Mouse (Mus musculus) T-cell, adult 66 days (primary cell): ENCODE measurements around the gene Tnni1. TPM values are rescaled to one million over a fixed set of nuclear protein-coding genes. Genes with fewer than 3 reads are reported as not detected.

Source experiments
- total RNA-seq, 2 experiments: library from RNA; stranded (reverse); gene quantifications; 3 replicates in 1 of 2; 4 replicates in 1 of 2; pipeline ENCODE4 v1.2.4; 2023

Tnni1 gene
- not detected for total RNA-seq

DNA sequence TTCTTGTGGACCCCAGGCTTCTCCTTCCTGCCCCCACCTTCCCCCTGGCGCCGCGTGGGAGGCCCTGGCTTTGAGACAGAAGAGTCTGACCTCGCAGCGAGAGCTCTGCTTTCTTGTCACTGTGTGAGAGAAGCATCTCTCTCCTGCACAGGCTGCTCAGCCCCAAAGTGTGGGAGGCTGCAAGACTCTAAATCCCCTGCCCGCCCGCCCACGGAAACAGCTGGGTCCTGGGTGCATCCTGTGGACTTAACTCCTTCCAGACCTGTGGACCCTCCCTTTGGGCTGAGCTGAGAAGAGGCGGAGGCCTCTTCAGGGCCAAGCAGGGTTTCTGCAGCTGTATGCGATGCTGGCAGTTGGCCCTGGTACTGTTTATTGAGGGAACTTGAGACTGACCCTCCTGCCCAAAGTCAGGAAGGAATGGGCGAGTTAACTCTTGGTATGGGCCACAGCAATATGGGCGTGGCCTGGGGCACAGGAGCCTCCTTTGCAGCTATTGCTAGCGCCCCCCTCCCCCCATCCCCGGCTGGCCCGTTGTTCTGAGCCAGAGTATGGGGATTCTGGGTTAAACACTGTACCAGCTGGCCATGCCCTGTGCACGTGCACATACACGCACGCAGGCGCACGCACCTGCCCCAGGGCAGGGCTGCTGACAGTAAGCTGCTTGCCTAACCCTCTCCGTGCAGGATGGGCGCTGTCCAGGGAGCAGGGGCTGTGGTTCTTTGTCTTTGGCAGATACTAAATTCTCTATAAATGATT lies at the start of gene Tnni1:
Tnni1 (plus strand) TSS at position 655 of the 756 bp plus-strand sequence.

DNA sequence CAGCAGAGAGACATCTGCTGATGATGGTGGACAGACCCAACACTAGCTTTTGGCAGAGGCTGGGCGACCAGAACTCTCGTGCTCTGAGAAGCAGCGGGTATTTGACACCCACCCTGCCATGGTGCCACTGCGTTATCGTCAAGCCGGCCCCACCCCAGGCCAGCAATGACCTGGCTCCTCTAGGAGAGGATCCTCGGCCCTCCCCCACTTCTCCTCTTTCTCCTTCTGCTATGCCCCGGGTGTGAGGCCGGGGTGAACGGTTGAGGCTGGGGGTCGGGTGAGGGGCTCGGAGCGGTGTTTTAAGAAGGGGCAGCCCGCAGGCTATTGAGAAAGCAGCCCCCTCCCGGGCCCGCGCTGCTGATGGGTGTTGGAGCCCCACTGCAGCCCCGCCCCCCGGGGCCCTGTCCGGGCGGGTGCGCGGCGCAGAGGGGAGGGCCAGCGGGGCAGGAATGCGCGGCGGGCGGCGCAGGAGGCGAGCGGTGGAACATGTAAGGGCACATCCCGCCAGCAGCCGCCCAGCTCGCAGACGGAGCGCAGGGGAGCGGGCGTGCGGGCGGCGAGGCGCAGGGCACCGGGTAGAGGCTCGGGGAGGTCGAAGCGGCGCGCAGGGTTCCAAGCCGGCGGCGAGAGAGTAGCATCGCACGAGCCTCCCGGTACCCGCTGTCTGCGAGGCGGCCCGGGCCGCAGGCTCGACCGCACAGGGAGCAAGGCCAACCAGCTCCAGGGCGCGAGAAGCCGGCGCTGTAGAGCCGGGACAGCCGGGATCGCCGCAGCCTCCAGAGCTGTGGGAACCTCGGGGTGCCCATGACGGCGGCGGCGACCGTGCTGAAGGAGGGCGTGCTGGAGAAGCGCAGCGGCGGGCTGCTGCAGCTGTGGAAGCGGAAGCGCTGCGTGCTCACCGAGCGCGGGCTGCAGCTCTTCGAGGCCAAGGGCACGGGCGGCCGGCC lies 13.3 kb upstream of the Tnni1 start, which contains the start of gene Phlda3:
Phlda3 (plus strand) TSS at position 475 of the 947 bp plus-strand sequence.

DNA sequence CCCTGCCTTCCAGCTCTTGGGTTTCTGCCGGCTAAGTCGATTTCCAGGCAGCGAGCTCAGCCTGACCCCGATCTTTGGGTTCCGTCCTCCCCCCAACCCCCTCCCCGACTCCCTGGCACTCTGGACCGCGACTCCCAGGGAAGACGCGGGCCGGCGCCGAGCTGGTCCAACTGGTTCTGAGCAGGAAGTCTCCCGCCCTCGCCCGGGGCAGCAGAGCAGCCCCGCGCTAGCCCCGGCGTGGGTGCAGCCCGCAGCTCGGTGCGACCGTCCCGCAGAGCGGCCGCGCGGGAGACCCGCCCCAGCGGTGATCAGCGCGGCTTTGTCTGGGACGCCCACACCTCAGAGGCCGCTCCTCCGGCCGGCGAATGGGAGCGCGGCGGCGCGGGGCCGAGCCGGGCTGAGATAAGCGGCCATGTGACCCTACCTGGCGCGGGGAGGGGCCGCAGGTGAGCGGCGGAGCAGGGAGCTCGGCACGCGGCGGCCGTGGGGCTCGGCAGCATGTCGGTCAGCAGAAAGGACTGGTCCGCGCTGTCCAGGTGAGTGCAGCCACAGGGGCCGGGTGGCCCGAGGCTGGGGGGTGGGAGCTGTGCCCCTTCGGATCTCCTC lies 39.4 kb downstream of the Tnni1 start, which contains the start of gene Lad1:
Lad1 (plus strand) TSS at position 118 of the 606 bp plus-strand sequence.

DNA sequence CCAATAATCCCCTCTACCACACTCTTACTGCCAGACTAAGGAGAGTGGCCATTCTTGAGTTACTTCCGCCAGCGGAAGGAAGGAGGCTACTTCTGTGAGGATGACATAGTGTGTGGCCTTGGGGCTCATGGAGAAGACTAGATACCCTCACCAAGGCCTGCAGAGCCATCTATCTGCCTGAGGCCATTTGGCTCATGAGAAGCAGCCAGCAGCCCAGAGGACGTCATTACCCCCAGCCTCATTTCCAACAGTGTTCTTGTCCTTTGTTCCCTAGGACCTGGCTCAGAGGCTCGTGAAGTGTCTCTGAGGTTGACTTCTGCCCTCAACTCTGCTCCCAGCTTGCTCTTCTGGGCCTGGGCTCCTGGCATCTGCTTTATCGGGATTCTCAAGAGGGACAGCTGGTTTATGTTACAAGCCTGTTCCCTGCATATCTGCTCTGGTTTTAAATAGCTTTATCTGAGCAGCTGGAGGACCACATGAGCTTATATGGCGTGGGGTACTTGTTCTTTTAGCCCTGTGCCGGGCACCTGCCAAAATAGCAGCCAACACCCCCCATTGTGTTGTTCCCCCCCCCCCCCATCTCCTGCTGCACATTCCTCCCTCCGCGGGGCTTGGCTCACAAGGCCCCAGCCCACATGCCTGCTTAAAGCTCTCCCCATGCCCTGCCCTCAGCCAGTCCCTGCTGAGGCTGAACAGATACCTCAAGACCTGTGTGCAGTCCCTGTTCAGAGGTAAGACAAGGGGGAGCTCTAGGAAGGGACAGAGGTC lies 56.7 kb downstream of the Tnni1 start, which contains the start of gene Tnnt2:
Tnnt2 (plus strand) TSS at position 639 of the 768 bp plus-strand sequence.

Other genes starting within 250 kb of the Tnni1 start
- gene Nav1, start 172.1 kb upstream of the Tnni1 start, total RNA-seq, result 1 to 10 TPM; 1.8 to 2.1 TPM
- 10 to 100 TPM; 44.9 to 45.0 TPM for gene Csrp1, start 59.4 kb upstream of the Tnni1 start, total RNA-seq
- gene Phlda3, start 13.3 kb upstream of the Tnni1 start, total RNA-seq, result under 1 TPM in 1 of 2 experiments, not detected in 1; 0.64 TPM
- 1 to 10 TPM in 1 of 2 experiments, under 1 TPM in 1; 0.67 to 1.5 TPM for gene Lad1, start 39.2 kb downstream of the Tnni1 start, total RNA-seq
- under 1 TPM; 0.36 to 0.67 TPM for gene Tnnt2, start 56.9 kb downstream of the Tnni1 start, total RNA-seq
- not detected for gene Pkp1, start 139.8 kb downstream of the Tnni1 start, total RNA-seq
- not detected for gene Igfn1, start 226.9 kb downstream of the Tnni1 start, total RNA-seq
- gene Tmem9, start 228.7 kb downstream of the Tnni1 start, total RNA-seq, result 10 to 100 TPM; 14.9 to 16.1 TPM